Mouse (Mus musculus) layer of hippocampus, adult 8-10 months (tissue): Measurements from ENCODE around the gene Gatb. TPM values are rescaled to one million over a fixed set of nuclear protein-coding genes. Genes with fewer than 3 reads are reported as not detected.
A peak's percentile ranks its signal among the peaks of the same experiment; 100 is the strongest.

Source experiments
- DNase-seq, 2 experiments: peaks; one replicate each; pipeline ENCODE4 v3.0.0; 2022; ENCODE audit warnings: low spot score in 2 of 2
- total RNA-seq, 4 experiments: library from RNA; stranded (reverse); gene quantifications; 2 replicates each; pipeline ENCODE4 v1.2.4; 2022

The Gatb gene
- total RNA-seq, 4 experiments from 2014 or later: 16.8 to 23.8 (median 23.4) TPM

GRCm38 (mm10) chr3:85652727-85653665 is 79.1 kb downstream of the Gatb start:
- DNase-seq: no peak

GRCm38 (mm10) chr3:85655538-85655937 is 81.6 kb downstream of the Gatb start:
- no peak for DNase-seq

- DNase-seq: no peak
These were observed 85.8 kb downstream of the Gatb start for GRCm38 (mm10) chr3:85659681-85660080.

GRCm38 (mm10) chr3:85661926-85662813 is 88.3 kb downstream of the Gatb start:
- no peak for DNase-seq

- DNase-seq: no peak
These were observed 89.9 kb downstream of the Gatb start for GRCm38 (mm10) chr3:85663826-85664225.

GRCm38 (mm10) chr3:85664591-85665171 is 90.8 kb downstream of the Gatb start:
- DNase-seq: peak; percentile 71 to 72

- no peak for DNase-seq
These were observed 92.2 kb downstream of the Gatb start for GRCm38 (mm10) chr3:85666166-85666565.

GRCm38 (mm10) chr3:85666736-85667135 is 92.8 kb downstream of the Gatb start:
- no peak for DNase-seq

- DNase-seq: no peak
These were observed 93.8 kb downstream of the Gatb start for GRCm38 (mm10) chr3:85667683-85668082.

GRCm38 (mm10) chr3:85669844-85670243 is 95.9 kb downstream of the Gatb start:
- DNase-seq: no peak

GRCm38 (mm10) chr3:85677133-85677532 is 103.2 kb downstream of the Gatb start:
- no peak for DNase-seq

- DNase-seq: no peak
These were observed 104.0 kb downstream of the Gatb start for GRCm38 (mm10) chr3:85677952-85678351.

- DNase-seq: no peak
These were observed 105.5 kb downstream of the Gatb start for GRCm38 (mm10) chr3:85679312-85679933.

- no peak for DNase-seq
These were observed 106.0 kb downstream of the Gatb start for GRCm38 (mm10) chr3:85679960-85680359.

- no peak for DNase-seq
These were observed 107.2 kb downstream of the Gatb start for GRCm38 (mm10) chr3:85681136-85681535.

GRCm38 (mm10) chr3:85683618-85684017 is 109.7 kb downstream of the Gatb start:
- DNase-seq: no peak

GRCm38 (mm10) chr3:85685271-85685670 is 111.4 kb downstream of the Gatb start:
- no peak for DNase-seq

GRCm38 (mm10) chr3:85688341-85688740 is 114.4 kb downstream of the Gatb start:
- DNase-seq: no peak

GRCm38 (mm10) chr3:85691134-85691533 is 117.2 kb downstream of the Gatb start:
- no peak for DNase-seq

- DNase-seq: no peak
These were observed 119.1 kb downstream of the Gatb start for GRCm38 (mm10) chr3:85693013-85693412.

GRCm38 (mm10) chr3:85695056-85695455 is 121.1 kb downstream of the Gatb start:
- DNase-seq: no peak
